Mouse (Mus musculus): ENCODE results near the gene Cabp7. TPM values are rescaled to one million over a fixed set of nuclear protein-coding genes. Genes with fewer than 3 reads are reported as not detected.

Gene Cabp7
- polyA plus RNA-seq, 1 experiment from 2014 or later: 0.16 TPM

DNA sequence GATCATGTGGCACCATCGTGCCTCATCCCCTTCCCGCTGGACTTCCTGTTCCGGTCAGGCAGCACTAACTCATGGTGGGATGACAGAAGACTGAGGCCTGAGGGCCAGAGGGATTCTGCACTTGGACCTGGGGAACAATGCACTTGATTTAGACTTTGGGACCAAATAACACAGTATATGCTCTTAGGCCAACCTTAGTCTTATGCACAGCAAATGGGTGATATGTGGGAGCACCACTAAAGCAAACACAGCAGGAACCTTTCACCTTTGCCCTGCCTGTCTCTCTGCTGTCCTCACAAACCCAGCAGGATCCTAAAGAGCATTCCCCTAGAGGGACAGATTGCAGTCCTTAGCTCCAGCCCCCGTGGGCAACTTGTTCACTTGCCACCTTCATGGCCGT lies 5.8 kb downstream of the Cabp7 start:
- Histone ChIP-seq H3K9me3 (ENCODE audit: control insufficient read depth, low read length) (no peaks in the 10 kb centered on the region), H3K36me3 (ENCODE audit: control insufficient read depth, insufficient read depth, low read length) (no peaks in the 10 kb centered on the region; the same call in 1 of the 2 replicates), H3K27me3 (replicated peaks; ENCODE audit: control insufficient read depth, insufficient read depth, low read length) (peaks cover 26% of the 10 kb centered on the region), H3K9ac (ENCODE audit: low read length) (no peak overlapping the region), H3K4me1 (replicated peaks; ENCODE audit: control insufficient read depth, insufficient read depth, low read length) (no peaks in the 10 kb centered on the region; the same call in 1 of the 2 replicates), H3K4me2 (ENCODE audit: low read length) (no peak overlapping the region), H3K27ac (ENCODE audit: low read depth) (no peak overlapping the region), H3K4me3 (ENCODE audit: low read depth, low read length) (no peak overlapping the region)
- 64% methylated on average over 5 of the region's 5 CpGs for WGBS
- ATAC-seq (replicated peaks; ENCODE audit: low FRiP score, low TSS enrichment, low read depth): no peak
- DNase-seq (ENCODE audit: low spot score): no peak

DNA sequence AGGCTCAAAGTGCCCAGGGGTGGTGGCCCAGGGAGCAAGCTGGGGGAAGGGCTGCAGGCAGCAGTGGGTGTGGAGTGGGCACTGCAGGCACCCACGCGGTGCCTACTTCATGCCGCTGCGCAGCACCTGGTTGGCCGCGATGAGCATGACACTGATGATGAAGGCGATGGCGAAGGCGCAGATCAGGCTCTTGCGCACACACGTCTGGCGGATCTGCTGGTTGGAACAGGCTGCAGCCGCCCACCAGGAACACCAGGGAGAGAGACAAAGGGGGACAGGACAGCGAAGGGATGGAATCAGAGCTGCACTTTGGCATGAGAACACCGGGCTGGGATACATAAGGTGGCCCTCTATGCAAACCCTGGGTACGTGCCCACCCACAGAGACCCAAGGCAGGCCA lies 7.9 kb downstream of the Cabp7 start:
- Histone ChIP-seq H3K4me2 (ENCODE audit: low read length) (no peak overlapping the region), H3K9ac (ENCODE audit: low read length) (no peak overlapping the region), H3K4me3 (ENCODE audit: low read depth, low read length) (no peak overlapping the region), H3K9me3 (ENCODE audit: control insufficient read depth, low read length) (no peaks in the 10 kb centered on the region), H3K4me1 (replicated peaks; ENCODE audit: control insufficient read depth, insufficient read depth, low read length) (no peaks in the 10 kb centered on the region), H3K36me3 (ENCODE audit: control insufficient read depth, insufficient read depth, low read length) (no peaks in the 10 kb centered on the region; the same call in 1 of the 2 replicates), H3K27ac (ENCODE audit: low read depth) (no peak overlapping the region), H3K27me3 (replicated peaks; ENCODE audit: control insufficient read depth, insufficient read depth, low read length) (peaks cover 5% of the 10 kb centered on the region)
- ATAC-seq (replicated peaks; ENCODE audit: low FRiP score, low TSS enrichment, low read depth) (no peak), DNase-seq (ENCODE audit: low spot score) (no peak)
- 93% methylated on average over 16 of the region's 16 CpGs for WGBS

DNA sequence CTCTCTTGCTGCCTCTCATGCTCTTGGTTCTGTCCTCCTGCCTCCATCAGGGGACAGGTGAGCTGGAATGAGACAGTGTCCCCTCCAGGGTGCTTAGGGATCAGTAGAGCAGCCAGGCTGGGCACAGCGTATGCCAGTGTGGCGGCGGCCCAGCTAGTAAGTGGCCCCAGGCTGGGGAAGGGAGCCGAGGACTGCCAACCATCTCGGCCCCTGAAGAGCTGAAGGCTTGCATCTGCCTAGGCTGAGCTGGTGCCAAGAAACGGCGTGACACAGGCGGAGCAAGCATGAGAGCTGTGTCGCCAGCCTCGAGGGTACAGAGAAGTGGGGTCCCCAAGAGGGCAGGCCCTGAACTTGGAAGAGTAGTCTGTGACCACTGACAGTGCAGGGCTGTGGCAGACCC lies 8.9 kb downstream of the Cabp7 start:
- 87% methylated on average over 10 of the region's 10 CpGs for WGBS

DNA sequence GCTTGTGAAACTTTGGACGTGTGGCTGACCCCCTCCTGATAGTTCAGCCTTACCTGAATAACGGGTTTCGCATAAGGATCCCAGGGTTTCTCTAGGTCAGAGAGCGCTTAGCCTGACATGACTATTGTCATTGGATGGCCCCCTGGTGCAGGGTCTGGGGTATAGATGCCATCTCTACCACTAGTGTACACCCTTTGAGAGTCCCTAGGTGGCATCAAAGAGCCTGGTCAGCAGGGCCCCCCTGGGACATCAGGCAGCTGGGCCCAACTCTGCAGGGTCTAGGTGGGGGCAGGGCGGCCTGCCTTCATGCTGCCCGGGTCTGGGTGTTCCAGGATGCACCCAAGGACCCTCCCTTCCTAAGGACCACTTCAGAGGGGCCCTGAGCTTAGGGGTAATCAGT lies 10.2 kb downstream of the Cabp7 start:
- Histone ChIP-seq H3K4me3 (ENCODE audit: low read depth, low read length) (no peak overlapping the region), H3K27me3 (replicated peaks; ENCODE audit: control insufficient read depth, insufficient read depth, low read length) (no peaks in the 10 kb centered on the region), H3K4me1 (replicated peaks; ENCODE audit: control insufficient read depth, insufficient read depth, low read length) (no peaks in the 10 kb centered on the region), H3K9me3 (ENCODE audit: control insufficient read depth, low read length) (no peaks in the 10 kb centered on the region), H3K4me2 (ENCODE audit: low read length) (no peak overlapping the region), H3K36me3 (ENCODE audit: control insufficient read depth, insufficient read depth, low read length) (no peaks in the 10 kb centered on the region; the same call in 1 of the 2 replicates), H3K9ac (ENCODE audit: low read length) (no peak overlapping the region), H3K27ac (ENCODE audit: low read depth) (no peak overlapping the region)
- DNase-seq (ENCODE audit: low spot score): no peak
- WGBS: 56% methylated on average over 6 of the region's 6 CpGs
- ATAC-seq (replicated peaks; ENCODE audit: low FRiP score, low TSS enrichment, low read depth): no peak

More for the DNA sequence above, 8.9 kb downstream of the Cabp7 start:
- Histone ChIP-seq H3K9ac (ENCODE audit: low read length) (no peak overlapping the region), H3K4me2 (ENCODE audit: low read length) (no peak overlapping the region), H3K9me3 (ENCODE audit: control insufficient read depth, low read length) (no peaks in the 10 kb centered on the region), H3K27ac (ENCODE audit: low read depth) (no peak overlapping the region), H3K4me1 (replicated peaks; ENCODE audit: control insufficient read depth, insufficient read depth, low read length) (no peaks in the 10 kb centered on the region), H3K27me3 (replicated peaks; ENCODE audit: control insufficient read depth, insufficient read depth, low read length) (no peaks in the 10 kb centered on the region), H3K36me3 (ENCODE audit: control insufficient read depth, insufficient read depth, low read length) (no peaks in the 10 kb centered on the region; the same call in 1 of the 2 replicates), H3K4me3 (ENCODE audit: low read depth, low read length) (no peak overlapping the region)
- ATAC-seq (replicated peaks; ENCODE audit: low FRiP score, low TSS enrichment, low read depth) (no peak), DNase-seq (ENCODE audit: low spot score) (no peak)

DNA sequence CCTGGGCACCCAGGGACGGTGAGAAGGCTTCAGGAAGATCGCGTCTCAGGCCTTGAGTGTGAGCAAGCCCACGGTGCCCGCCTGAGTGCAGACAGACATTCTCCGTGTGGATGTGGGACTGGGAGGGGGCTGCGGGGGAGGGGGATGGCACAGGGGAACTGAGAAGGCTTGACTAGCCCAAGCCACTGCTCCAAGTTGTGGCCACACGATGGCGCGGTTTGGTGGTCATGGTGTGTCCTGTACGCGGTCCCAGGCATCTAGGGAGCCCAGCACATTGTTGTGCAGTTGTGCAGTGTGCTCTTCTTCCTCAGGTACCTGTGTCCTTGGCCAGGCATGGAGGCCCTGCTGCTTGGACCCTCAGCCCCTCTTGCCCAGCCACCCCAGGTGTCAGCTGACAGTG lies 12.4 kb downstream of the Cabp7 start:
- Histone ChIP-seq H3K27ac (ENCODE audit: low read depth) (no peak overlapping the region), H3K4me1 (replicated peaks; ENCODE audit: control insufficient read depth, insufficient read depth, low read length) (no peaks in the 10 kb centered on the region), H3K4me3 (ENCODE audit: low read depth, low read length) (no peak overlapping the region), H3K36me3 (ENCODE audit: control insufficient read depth, insufficient read depth, low read length) (no peaks in the 10 kb centered on the region; the same call in 1 of the 2 replicates), H3K4me2 (ENCODE audit: low read length) (no peak overlapping the region), H3K9ac (ENCODE audit: low read length) (no peak overlapping the region), H3K9me3 (ENCODE audit: control insufficient read depth, low read length) (no peaks in the 10 kb centered on the region), H3K27me3 (replicated peaks; ENCODE audit: control insufficient read depth, insufficient read depth, low read length) (no peaks in the 10 kb centered on the region)
- ATAC-seq (replicated peaks; ENCODE audit: low FRiP score, low TSS enrichment, low read depth): no peak
- no peak for DNase-seq (ENCODE audit: low spot score)
- WGBS: 38% methylated on average over 12 of the region's 12 CpGs

DNA sequence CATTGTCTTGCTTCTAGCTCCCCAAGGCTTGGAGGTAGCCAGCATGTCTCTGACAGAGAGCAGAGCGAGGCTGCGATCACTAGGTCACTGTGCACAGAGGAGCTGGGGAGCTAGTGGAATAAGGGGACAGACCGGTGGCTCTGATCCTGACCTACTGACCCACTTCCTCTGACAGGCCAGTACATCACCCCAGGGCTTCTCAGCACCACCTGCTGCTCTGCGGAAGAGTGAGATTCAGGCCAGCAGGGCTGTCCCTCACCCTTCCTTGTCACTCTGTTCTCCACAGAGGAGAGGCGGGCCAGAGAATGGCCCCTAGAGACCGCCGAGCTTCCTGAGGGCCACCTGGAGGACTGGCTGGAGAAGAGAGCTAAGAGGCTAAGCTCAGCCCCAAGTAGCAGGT lies 14.8 kb downstream of the Cabp7 start:
- DNase-seq (ENCODE audit: low spot score) (no peak), ATAC-seq (replicated peaks; ENCODE audit: low FRiP score, low TSS enrichment, low read depth) (no peak)
- H3K4me2 ChIP-seq (ENCODE audit: low read length): no peak overlapping the region
- H3K27me3 ChIP-seq (replicated peaks; ENCODE audit: control insufficient read depth, insufficient read depth, low read length): no peaks in the 10 kb centered on the region
- H3K27ac ChIP-seq (ENCODE audit: low read depth): no peak overlapping the region
- no peaks in the 10 kb centered on the region for H3K4me1 ChIP-seq (replicated peaks; ENCODE audit: control insufficient read depth, insufficient read depth, low read length)
- no peaks in the 10 kb centered on the region for H3K36me3 ChIP-seq (ENCODE audit: control insufficient read depth, insufficient read depth, low read length)
- no peak overlapping the region for H3K9ac ChIP-seq (ENCODE audit: low read length)
- 82% methylated on average over 7 of the region's 7 CpGs for WGBS
- no peak overlapping the region for H3K4me3 ChIP-seq (ENCODE audit: low read depth, low read length)
- no peaks in the 10 kb centered on the region for H3K9me3 ChIP-seq (ENCODE audit: control insufficient read depth, low read length)

DNA sequence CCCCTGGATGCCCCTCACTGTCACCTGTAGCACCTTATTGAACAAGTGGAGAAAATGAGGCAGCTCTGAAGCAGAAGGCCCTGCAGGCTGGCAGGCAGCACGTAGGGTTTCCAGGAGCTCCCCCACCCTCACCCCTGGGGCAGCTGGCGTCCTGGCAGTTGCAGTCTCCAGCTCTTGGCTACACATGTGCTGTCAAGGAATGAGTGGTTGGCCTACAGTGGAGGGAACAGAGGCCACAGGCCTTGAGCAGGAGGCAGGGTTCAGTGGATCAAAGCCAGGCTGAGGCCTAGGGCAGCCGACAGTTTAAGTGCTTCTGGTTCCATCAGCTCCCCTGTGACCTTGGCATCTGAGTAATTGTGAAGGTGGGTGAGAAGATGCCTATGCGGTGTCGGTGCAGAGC lies 15.7 kb downstream of the Cabp7 start:
- DNase-seq (ENCODE audit: low spot score): no peak
- no peak overlapping the region for H3K4me3 ChIP-seq (ENCODE audit: low read depth, low read length)
- no peak overlapping the region for H3K27ac ChIP-seq (ENCODE audit: low read depth)
- no peak overlapping the region for H3K4me2 ChIP-seq (ENCODE audit: low read length)
- no peak for ATAC-seq (replicated peaks; ENCODE audit: low FRiP score, low TSS enrichment, low read depth)
- 67% methylated on average over 5 of the region's 5 CpGs for WGBS
- H3K4me1 ChIP-seq (replicated peaks; ENCODE audit: control insufficient read depth, insufficient read depth, low read length): no peaks in the 10 kb centered on the region
- no peak overlapping the region for H3K9ac ChIP-seq (ENCODE audit: low read length)
- no peaks in the 10 kb centered on the region for H3K9me3 ChIP-seq (ENCODE audit: control insufficient read depth, low read length)
- H3K27me3 ChIP-seq (replicated peaks; ENCODE audit: control insufficient read depth, insufficient read depth, low read length): no peaks in the 10 kb centered on the region
- no peaks in the 10 kb centered on the region for H3K36me3 ChIP-seq (ENCODE audit: control insufficient read depth, insufficient read depth, low read length)

DNA sequence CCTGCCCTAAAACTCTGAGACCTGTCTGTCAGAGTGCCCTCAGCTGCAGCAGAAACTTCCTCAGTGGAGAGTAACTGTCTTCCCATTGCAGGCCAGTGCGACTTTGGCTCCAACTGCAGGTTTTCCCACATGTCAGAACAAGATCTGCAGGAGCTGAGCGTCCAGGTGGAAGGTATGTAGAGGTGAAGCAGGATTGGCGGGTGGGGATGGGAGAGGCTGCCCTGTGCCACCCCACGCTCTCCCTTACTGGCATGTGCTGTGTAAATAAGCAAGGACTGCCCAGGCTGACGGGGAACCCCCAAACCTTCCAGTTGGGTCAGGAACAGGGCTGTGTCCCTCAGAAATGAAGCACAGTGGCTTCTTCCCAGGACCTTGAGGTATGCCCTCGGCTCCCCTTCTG lies 16.5 kb downstream of the Cabp7 start:
- no peaks in the 10 kb centered on the region for H3K27me3 ChIP-seq (replicated peaks; ENCODE audit: control insufficient read depth, insufficient read depth, low read length)
- ATAC-seq (replicated peaks; ENCODE audit: low FRiP score, low TSS enrichment, low read depth) (no peak), DNase-seq (ENCODE audit: low spot score) (no peak)
- no peak overlapping the region for H3K27ac ChIP-seq (ENCODE audit: low read depth)
- H3K4me2 ChIP-seq (ENCODE audit: low read length): no peak overlapping the region
- H3K9me3 ChIP-seq (ENCODE audit: control insufficient read depth, low read length): no peaks in the 10 kb centered on the region
- no peak overlapping the region for H3K9ac ChIP-seq (ENCODE audit: low read length)
- H3K4me1 ChIP-seq (replicated peaks; ENCODE audit: control insufficient read depth, insufficient read depth, low read length): no peaks in the 10 kb centered on the region
- WGBS: 73% methylated on average over 6 of the region's 6 CpGs
- 0 out of 2 replicates have a peak, but pooled peaks cover 7% of the 10 kb centered on the region for H3K36me3 ChIP-seq (ENCODE audit: control insufficient read depth, insufficient read depth, low read length)
- H3K4me3 ChIP-seq (ENCODE audit: low read depth, low read length): no peak overlapping the region

DNA sequence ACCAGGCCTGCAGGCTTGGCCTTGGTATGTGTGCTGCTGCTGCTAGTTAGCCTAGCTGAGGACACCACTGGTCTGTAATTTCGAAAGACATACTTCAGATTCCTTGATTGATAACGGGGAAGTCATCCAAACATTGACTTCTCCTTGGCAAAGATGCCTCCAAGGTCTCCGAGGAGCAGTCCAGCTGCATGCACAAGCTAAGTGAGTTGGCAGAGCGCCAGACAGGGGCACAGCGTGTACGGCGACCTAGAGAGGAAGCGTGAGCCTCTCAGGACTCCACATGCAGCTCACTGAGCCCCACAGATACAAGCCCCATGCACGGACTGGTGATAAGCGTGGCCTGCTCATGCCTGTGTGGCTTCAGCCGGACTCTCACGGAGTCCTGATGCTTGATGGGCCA lies 17.0 kb downstream of the Cabp7 start:
- Histone ChIP-seq H3K4me3 (ENCODE audit: low read depth, low read length) (no peak overlapping the region), H3K27me3 (replicated peaks; ENCODE audit: control insufficient read depth, insufficient read depth, low read length) (no peaks in the 10 kb centered on the region), H3K9me3 (ENCODE audit: control insufficient read depth, low read length) (no peaks in the 10 kb centered on the region), H3K27ac (ENCODE audit: low read depth) (no peak overlapping the region), H3K9ac (ENCODE audit: low read length) (no peak overlapping the region), H3K4me2 (ENCODE audit: low read length) (no peak overlapping the region), H3K36me3 (ENCODE audit: control insufficient read depth, insufficient read depth, low read length) (0 out of 2 replicates have a peak, but pooled peaks cover 12% of the 10 kb centered on the region), H3K4me1 (replicated peaks; ENCODE audit: control insufficient read depth, insufficient read depth, low read length) (no peaks in the 10 kb centered on the region)
- WGBS: 42% methylated on average over 12 of the region's 12 CpGs
- no peak for ATAC-seq (replicated peaks; ENCODE audit: low FRiP score, low TSS enrichment, low read depth)
- DNase-seq (ENCODE audit: low spot score): no peak
